Mouse (Mus musculus): Measurements from ENCODE around the gene Nek2. TPM values are rescaled to one million over a fixed set of nuclear protein-coding genes. Genes with fewer than 3 reads are reported as not detected.

Gene Nek2
- polyA plus RNA-seq, 1 experiment: 1.2 TPM

GRCm38 (mm10) chr1:191814240-191814639 lies 7.0 kb upstream of the Nek2 start:
- no peak for DNase-seq (ENCODE audit: low read depth)

- DNase-seq (ENCODE audit: low read depth): no peak
Observed at GRCm38 (mm10) chr1:191814935-191815334, 6.3 kb upstream of the Nek2 start.

GRCm38 (mm10) chr1:191816596-191816995 lies 4.6 kb upstream of the Nek2 start:
- DNase-seq (ENCODE audit: low read depth): no peak

- no peak for DNase-seq (ENCODE audit: low read depth)
Observed at GRCm38 (mm10) chr1:191817418-191818144, 3.7 kb upstream of the Nek2 start.

GRCm38 (mm10) chr1:191818145-191818631 lies 3.1 kb upstream of the Nek2 start:
- no peak for DNase-seq (ENCODE audit: low read depth)

GRCm38 (mm10) chr1:191819026-191819425 lies 2.2 kb upstream of the Nek2 start:
- DNase-seq (ENCODE audit: low read depth): no peak

GRCm38 (mm10) chr1:191820951-191821325 lies 306 bp upstream of the Nek2 start:
- DNase-seq (ENCODE audit: low read depth): no peak

GRCm38 (mm10) chr1:191829124-191829523 lies 7.9 kb downstream of the Nek2 start:
- DNase-seq (ENCODE audit: low read depth): no peak

- DNase-seq (ENCODE audit: low read depth): no peak
Observed at GRCm38 (mm10) chr1:191833396-191833795, 12.2 kb downstream of the Nek2 start.

GRCm38 (mm10) chr1:191834825-191835224 lies 13.6 kb downstream of the Nek2 start:
- DNase-seq (ENCODE audit: low read depth): no peak

- DNase-seq (ENCODE audit: low read depth): no peak
Observed at GRCm38 (mm10) chr1:191836318-191836985, 15.2 kb downstream of the Nek2 start.

GRCm38 (mm10) chr1:191837691-191838090 lies 16.4 kb downstream of the Nek2 start:
- no peak for DNase-seq (ENCODE audit: low read depth)

- DNase-seq (ENCODE audit: low read depth): no peak
Observed at GRCm38 (mm10) chr1:191838994-191839741, 17.9 kb downstream of the Nek2 start.

- DNase-seq (ENCODE audit: low read depth): no peak
Observed at GRCm38 (mm10) chr1:191840774-191841565, 19.7 kb downstream of the Nek2 start.

- DNase-seq (ENCODE audit: low read depth): no peak
Observed at GRCm38 (mm10) chr1:191842247-191842646, 21.0 kb downstream of the Nek2 start.

- DNase-seq (ENCODE audit: low read depth): no peak
Observed at GRCm38 (mm10) chr1:191846667-191847066, 25.4 kb downstream of the Nek2 start.

- DNase-seq (ENCODE audit: low read depth): no peak
Observed at GRCm38 (mm10) chr1:191849501-191849900, 28.3 kb downstream of the Nek2 start.

- DNase-seq (ENCODE audit: low read depth): no peak
Observed at GRCm38 (mm10) chr1:191853442-191853841, 32.2 kb downstream of the Nek2 start.

GRCm38 (mm10) chr1:191854716-191855115 lies 33.5 kb downstream of the Nek2 start:
- DNase-seq (ENCODE audit: low read depth): no peak

- DNase-seq (ENCODE audit: low read depth): no peak
Observed at GRCm38 (mm10) chr1:191855136-191855878, 34.1 kb downstream of the Nek2 start.

Data from gonadal fat pad, adult 2 months (tissue).